Mouse (Mus musculus): Measurements from ENCODE around the gene Mthfd1. TPM values are rescaled to one million over a fixed set of nuclear protein-coding genes. Genes with fewer than 3 reads are reported as not detected.

Mthfd1 gene
- total and polyA plus RNA-seq, 3 experiments: 110 to 133 (median 112) TPM

- H3K27me3 ChIP-seq (replicated peaks): no peaks in the 10 kb centered on the region
- peaks cover 18 to 74% of the 10 kb centered on the region in 2 experiments for H3K36me3 ChIP-seq (replicated peaks in 1 of 2; ENCODE audit: control insufficient read depth in 1 of 2, insufficient read depth in 1 of 2, low read length in 1 of 2)
- H3K4me2 ChIP-seq (ENCODE audit: insufficient read depth, low read depth, poor library complexity, severe bottlenecking): peak overlapping the region; percentile 27; the same call in 1 of the 2 replicates
- peaks cover 2 to 32% of the 10 kb centered on the region in 2 experiments; a peak in 2 of 4 replicates for H3K4me1 ChIP-seq (ENCODE audit: control insufficient read depth in 1 of 2, insufficient read depth in 2 of 2)
- no peak for DNase-seq (ENCODE audit: extremely low read depth)
- H3K27ac ChIP-seq (ENCODE audit: insufficient read depth, low read depth): peak overlapping the region; percentile 35
- in situ Hi-C loops (cut with MboI; ENCODE audit: low pct_ligation_motif_present, low pct_unique_long_range_greater_than_20kb, low sequenced_read_pairs): loop anchor here (10.0 kb wide), 1 partner anchor 70 kb away; no protein-coding TSS in a partner anchor
- no peaks in the 10 kb centered on the region for H3K9me3 ChIP-seq (replicated peaks; ENCODE audit: low read length)
- dilution Hi-C loops (cut with MboI; ENCODE audit: extremely low pct_ligation_motif_present, extremely low pct_unique_long_range_greater_than_20kb, low sequenced_read_pairs): no loop called here
- H3K79me2 ChIP-seq (replicated peaks; ENCODE audit: control insufficient read depth, extremely low read depth, insufficient read depth, poor library complexity, severe bottlenecking): peaks cover 95% of the 10 kb centered on the region
- H3K4me3 ChIP-seq (replicated peaks in 1 of 3; ENCODE audit: low read depth in 2 of 3, low read length in 2 of 3, poor library complexity in 1 of 3): no peak overlapping the region
- no peak overlapping the region for H3K9ac ChIP-seq (ENCODE audit: insufficient read depth, low read depth)
- TF ChIP-seq NRF1 (IDR thresholded peaks at IDR 0.05; ENCODE audit: low read depth, low read length) (no peak), MYC (IDR thresholded peaks at IDR 0.05; ENCODE audit: low read depth, low read length) (no peak), ZC3H11A (IDR thresholded peaks at IDR 0.05; ENCODE audit: low read depth, low read length) (no peak), GABPA (IDR thresholded peaks at IDR 0.05; ENCODE audit: insufficient replicate concordance, low read depth, low read length) (no peak), HCFC1 (IDR thresholded peaks at IDR 0.05; ENCODE audit: low read depth, low read length) (no peak), RAD21 (IDR thresholded peaks at IDR 0.05; ENCODE audit: low read depth, low read length) (no peak), E2F4 (IDR thresholded peaks at IDR 0.05; ENCODE audit: insufficient replicate concordance, low read depth, low read length) (no peak), POLR2A (IDR thresholded peaks at IDR 0.05; ENCODE audit: low read depth, low read length) (no peak), ELF1 (IDR thresholded peaks at IDR 0.05; ENCODE audit: low read depth, low read length) (no peak), MAFK (IDR thresholded peaks at IDR 0.05; ENCODE audit: insufficient replicate concordance, low read length) (no peak), CHD2 (IDR thresholded peaks at IDR 0.05; ENCODE audit: low read length) (no peak), ZMIZ1 (IDR thresholded peaks at IDR 0.05; ENCODE audit: low read depth, low read length) (no peak), NELFE (IDR thresholded peaks at IDR 0.05; ENCODE audit: low read depth, low read length) (no peak)
Measured at GRCm38 (mm10) chr12:76264325-76264965, 9.3 kb downstream of the Mthfd1 start.

GRCm38 (mm10) chr12:76265001-76265400, 9.9 kb downstream of the Mthfd1 start:
- Histone ChIP-seq H3K36me3 (replicated peaks in 1 of 2; ENCODE audit: control insufficient read depth in 1 of 2, insufficient read depth in 1 of 2, low read length in 1 of 2) (peaks cover 19 to 78% of the 10 kb centered on the region in 2 experiments), H3K4me1 (ENCODE audit: control insufficient read depth in 1 of 2, insufficient read depth in 2 of 2) (peaks cover 2 to 32% of the 10 kb centered on the region in 2 experiments; a peak in 2 of 4 replicates), H3K4me3 (replicated peaks in 1 of 3; ENCODE audit: low read depth in 2 of 3, low read length in 2 of 3, poor library complexity in 1 of 3) (no peak overlapping the region), H3K9me3 (replicated peaks; ENCODE audit: low read length) (no peaks in the 10 kb centered on the region), H3K27ac (ENCODE audit: insufficient read depth, low read depth) (peak overlapping the region; percentile 35; the same call in 1 of the 2 replicates), H3K4me2 (ENCODE audit: insufficient read depth, low read depth, poor library complexity, severe bottlenecking) (peak overlapping the region; percentile 27; the same call in 1 of the 2 replicates), H3K27me3 (replicated peaks) (no peaks in the 10 kb centered on the region), H3K9ac (ENCODE audit: insufficient read depth, low read depth) (no peak overlapping the region), H3K79me2 (replicated peaks; ENCODE audit: control insufficient read depth, extremely low read depth, insufficient read depth, poor library complexity, severe bottlenecking) (peaks cover 91% of the 10 kb centered on the region)
- dilution Hi-C loops (cut with MboI; ENCODE audit: extremely low pct_ligation_motif_present, extremely low pct_unique_long_range_greater_than_20kb, low sequenced_read_pairs) (no loop called here), in situ Hi-C loops (cut with MboI; ENCODE audit: low pct_ligation_motif_present, low pct_unique_long_range_greater_than_20kb, low sequenced_read_pairs) (loop anchor here (10.0 kb wide), 1 partner anchor 70 kb away; no protein-coding TSS in a partner anchor)
- TF ChIP-seq JUN (IDR thresholded peaks at IDR 0.05; ENCODE audit: insufficient read depth, low read depth, low read length): no peak
- TF ChIP-seq TCF12 (IDR thresholded peaks at IDR 0.05; ENCODE audit: low read depth, low read length): no peak
- TF ChIP-seq GABPA (IDR thresholded peaks at IDR 0.05; ENCODE audit: insufficient replicate concordance, low read depth, low read length): no peak
- no peak for TF ChIP-seq NELFE (IDR thresholded peaks at IDR 0.05; ENCODE audit: low read depth, low read length)
- peak; percentile 22; the same call in 1 of the 2 replicates for TF ChIP-seq ELF1 (IDR thresholded peaks at IDR 0.05; ENCODE audit: low read depth, low read length)
- no peak for TF ChIP-seq MAFK (IDR thresholded peaks at IDR 0.05; ENCODE audit: insufficient replicate concordance, low read length)
- no peak for TF ChIP-seq POLR2A (IDR thresholded peaks at IDR 0.05; ENCODE audit: low read depth, low read length)
- no peak for TF ChIP-seq HCFC1 (IDR thresholded peaks at IDR 0.05; ENCODE audit: low read depth, low read length)
- no peak for DNase-seq (ENCODE audit: extremely low read depth)

All from CH12.LX (cell line).